Mouse (Mus musculus) Patski (cell line): Measurements from ENCODE around the gene Syk. TPM values are rescaled to one million over a fixed set of nuclear protein-coding genes. Genes with fewer than 3 reads are reported as not detected.

Experiments
- ATAC-seq: fragments of 100-300 bp; one replicate; pipeline ENCODE4 v1.8.0; 2021
- CTCF ChIA-PET: fragments of 350-600 bp; sonication (Branson Sonifier 250); formaldehyde crosslinking; loops from one replicate; lab custom pipeline; 2022; ENCODE audit warnings: inconsistent platforms; lab: Charles Lee
- POLR2A ChIA-PET: fragments of 350-600 bp; sonication (Branson Sonifier 250); formaldehyde crosslinking; loops from one replicate; lab custom pipeline; 2022; ENCODE audit warnings: antibody characterized with exemption, inconsistent platforms; lab: Charles Lee
- DNase-seq: peaks from one replicate; pipeline ENCODE4 v3.0.0-alpha.2; 2011; ENCODE audit warnings: low read depth, low spot score
- H3K27me3 ChIP-seq: fragments of 371-371 bp; one replicate; pipeline ENCODE4 v1.5.1; 2021
- CTCF ChIP-seq: fragments of 100-300 bp; IDR thresholded peaks from one replicate; pipeline ENCODE4 v1.5.1; 2021
- in situ Hi-C: fragments of 300-500 bp; cut with MboI; formaldehyde crosslinking; loops from 3 replicates; pipeline ENCODE4 v1.11.1; 2018; ENCODE audit warnings: low pct_unique_long_range_greater_than_20kb, mixed read lengths
- polyA plus RNA-seq: library from polyadenylated mRNA; unstranded; gene quantifications from one replicate; pipeline ENCODE4 v1.2.3, GENCODE M21; 2021

Syk gene
- polyA plus RNA-seq, 1 experiment from 2014 or later = not detected

GRCm38 (mm10) chr13:52546288-52546687, 36.7 kb upstream of the Syk start:
- H3K27me3 ChIP-seq = no peaks in the 10 kb centered on the region
- DNase-seq (no peak), ATAC-seq (no peak)
- POLR2A ChIA-PET = no interaction called here
- in situ Hi-C loops = loop anchor here (25.0 kb wide), 1 partner anchor 709 kb away; the partner anchor contains the start of gene Gadd45g
- no peak for TF ChIP-seq CTCF
- CTCF ChIA-PET = no interaction called here

GRCm38 (mm10) chr13:52550690-52551193, 32.2 kb upstream of the Syk start:
- CTCF ChIA-PET = interaction anchor here (0.6 kb wide), 1 partner anchor 717 kb away, joined by 3 read pairs; no protein-coding TSS in a partner anchor
- TF ChIP-seq CTCF = no peak
- H3K27me3 ChIP-seq = no peaks in the 10 kb centered on the region
- POLR2A ChIA-PET = interaction anchor here (0.6 kb wide), 1 partner anchor 346 kb away, joined by 3 read pairs; no protein-coding TSS in a partner anchor
- ATAC-seq (no peak), DNase-seq (no peak)
- in situ Hi-C loops = no loop called here

DNA sequence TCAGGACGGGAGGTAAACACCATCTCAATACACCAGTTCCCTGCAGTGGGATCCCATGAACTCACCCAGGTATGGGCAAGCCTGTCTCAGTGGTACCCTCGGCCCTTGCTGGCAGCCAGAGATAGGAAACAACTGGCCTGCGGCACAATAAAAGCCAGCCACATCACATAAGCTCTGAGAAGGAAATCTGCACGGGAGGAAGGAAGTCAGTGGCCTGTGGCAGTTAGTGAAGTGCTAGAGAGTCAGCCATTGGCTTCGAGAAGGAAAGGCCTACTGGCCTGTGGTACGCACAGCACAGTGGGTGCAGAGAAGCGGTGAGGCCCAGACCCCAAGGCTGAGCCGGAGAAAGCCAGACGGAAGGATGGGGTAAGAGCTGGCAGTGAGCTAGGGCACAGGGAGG, 31.7 kb upstream of the Syk start:
- in situ Hi-C loops = no loop called here

DNA sequence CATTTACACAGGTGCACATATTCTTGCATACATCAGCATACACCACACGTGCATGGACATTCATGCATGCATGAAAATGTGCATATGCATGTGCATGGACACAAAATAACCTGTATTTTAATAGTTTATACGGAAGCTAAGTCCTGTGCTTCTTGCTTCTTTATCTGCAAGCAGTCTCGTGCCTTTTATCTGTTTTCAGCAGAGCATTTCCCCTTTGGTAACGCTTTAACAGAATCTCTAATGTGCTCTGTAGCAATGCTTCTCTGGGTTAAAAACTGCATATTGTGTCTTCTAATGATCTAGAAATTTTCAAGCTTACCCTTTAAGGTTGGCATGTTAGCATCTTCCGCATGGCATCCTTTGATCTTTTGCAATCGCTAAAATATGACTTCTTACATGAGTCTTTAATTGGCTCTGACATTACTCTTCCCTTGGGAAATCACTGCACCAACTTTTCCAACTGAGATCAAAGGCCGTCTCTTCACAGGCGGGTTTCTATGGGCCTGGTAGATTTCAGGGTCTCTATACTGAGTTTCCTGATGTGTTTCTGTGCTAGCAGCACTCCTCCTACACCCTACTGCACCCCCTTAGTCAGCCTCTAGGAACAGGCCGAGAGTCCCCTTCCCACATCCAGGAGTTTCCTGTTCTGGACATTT, 30.0 kb upstream of the Syk start:
- no peak for DNase-seq
- no peaks in the 10 kb centered on the region for H3K27me3 ChIP-seq
- CTCF ChIA-PET = no interaction called here
- ATAC-seq = no peak
- in situ Hi-C loops = no loop called here
- TF ChIP-seq CTCF = no peak
- POLR2A ChIA-PET = no interaction called here

More for the DNA sequence above, 31.7 kb upstream of the Syk start:
- POLR2A ChIA-PET = no interaction called here
- TF ChIP-seq CTCF = no peak
- DNase-seq = no peak
- no peak for ATAC-seq
- CTCF ChIA-PET = interaction anchor here (0.6 to 1.0 kb wide), 2 partner anchors 56 to 718 kb away, joined by 3 read pairs; no protein-coding TSS in a partner anchor
- no peaks in the 10 kb centered on the region for H3K27me3 ChIP-seq

- POLR2A ChIA-PET = interaction anchor here (0.6 kb wide), 1 partner anchor 13 kb away, joined by 4 read pairs; no protein-coding TSS in a partner anchor
- ATAC-seq (no peak), DNase-seq (no peak)
- CTCF ChIA-PET = no interaction called here
- no peak for TF ChIP-seq CTCF
- in situ Hi-C loops = no loop called here
- H3K27me3 ChIP-seq = no peaks in the 10 kb centered on the region
These were observed 28.3 kb upstream of the Syk start for GRCm38 (mm10) chr13:52554722-52555121.

- TF ChIP-seq CTCF = no peak
- POLR2A ChIA-PET = no interaction called here
- H3K27me3 ChIP-seq = no peaks in the 10 kb centered on the region
- CTCF ChIA-PET = no interaction called here
- no peak for DNase-seq
- in situ Hi-C loops = no loop called here
- no peak for ATAC-seq
These were observed 25.6 kb upstream of the Syk start for GRCm38 (mm10) chr13:52557421-52557820.

GRCm38 (mm10) chr13:52561367-52562165, 21.4 kb upstream of the Syk start:
- CTCF ChIA-PET = interaction anchor here (1.4 kb wide), 1 partner anchor 10 kb away, joined by 4 read pairs; no protein-coding TSS in a partner anchor
- TF ChIP-seq CTCF = no peak
- in situ Hi-C loops = no loop called here
- DNase-seq = no peak
- ATAC-seq = no peak
- POLR2A ChIA-PET = no interaction called here
- H3K27me3 ChIP-seq = no peaks in the 10 kb centered on the region

GRCm38 (mm10) chr13:52562166-52562571, 20.8 kb upstream of the Syk start:
- DNase-seq (no peak), ATAC-seq (no peak)
- TF ChIP-seq CTCF = no peak
- no peaks in the 10 kb centered on the region for H3K27me3 ChIP-seq
- ChIA-PET POLR2A (no interaction called here), CTCF (no interaction called here)
- in situ Hi-C loops = no loop called here

DNA sequence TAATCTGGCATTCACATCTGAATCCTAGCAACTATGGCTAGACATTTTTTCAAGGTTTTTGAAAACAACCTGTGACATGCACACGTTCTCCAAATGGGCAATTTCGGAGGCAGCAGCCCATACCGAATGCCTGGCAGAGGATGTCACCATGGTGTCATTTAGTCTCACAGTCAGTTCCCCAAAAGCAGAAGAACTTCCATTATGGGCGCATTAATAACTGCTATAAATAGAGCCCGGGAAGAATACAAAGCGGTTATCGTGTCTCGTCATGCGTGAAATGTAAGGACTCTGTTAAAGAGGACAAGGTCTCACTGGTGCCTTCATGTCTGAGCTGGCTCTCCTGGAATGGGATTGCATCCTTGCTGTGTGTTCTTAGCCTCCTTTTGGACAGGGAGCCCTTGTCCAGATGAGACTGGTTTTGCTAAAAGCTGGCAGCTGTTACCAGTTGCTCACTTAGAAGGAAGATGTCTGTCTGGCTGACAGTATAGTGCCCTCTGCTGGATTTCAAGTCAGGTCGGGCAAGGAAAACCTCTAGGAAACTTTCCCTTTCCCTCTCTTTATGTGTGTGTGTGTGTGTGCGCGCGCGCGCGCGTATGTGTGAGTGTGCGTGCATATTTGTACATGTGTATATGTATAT, 17.8 kb upstream of the Syk start:
- no peaks in the 10 kb centered on the region for H3K27me3 ChIP-seq
- CTCF ChIA-PET = interaction anchor here (1.9 kb wide), 1 partner anchor 312 kb away, joined by 14 read pairs; no protein-coding TSS in a partner anchor
- POLR2A ChIA-PET = no interaction called here
- TF ChIP-seq CTCF = peak; percentile 66
- ATAC-seq = no peak
- in situ Hi-C loops = no loop called here
- no peak for DNase-seq

- ChIA-PET POLR2A (no interaction called here), CTCF (interaction anchor here (1.5 to 1.9 kb wide), 2 partner anchors 10 to 313 kb away, joined by 3 to 14 read pairs; no protein-coding TSS in a partner anchor)
- no peak for TF ChIP-seq CTCF
- DNase-seq (no peak), ATAC-seq (no peak)
- in situ Hi-C loops = no loop called here
- H3K27me3 ChIP-seq = no peaks in the 10 kb centered on the region
These were observed 16.7 kb upstream of the Syk start for GRCm38 (mm10) chr13:52566188-52566760.
